Mouse (Mus musculus): Measurements from ENCODE around the gene Brsk1.

DNA sequence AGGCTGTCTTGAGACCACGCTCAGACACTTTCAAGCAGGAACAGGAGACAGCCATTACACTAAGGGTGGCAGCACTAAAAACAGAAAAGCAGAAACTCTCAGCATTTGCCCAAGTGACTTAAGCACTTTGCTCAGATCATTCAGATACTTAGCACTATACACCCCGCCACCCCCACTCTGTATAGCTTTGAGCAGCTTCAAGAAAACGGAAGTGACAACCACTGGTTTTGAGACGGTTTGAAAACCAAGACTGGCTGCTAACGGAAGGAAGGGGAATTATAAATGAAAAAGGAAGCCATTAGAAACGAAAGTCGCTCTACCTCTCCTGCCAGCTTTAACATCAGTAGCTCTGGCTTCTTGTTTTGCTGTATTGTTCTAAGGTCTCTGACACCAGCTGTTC is 36.6 kb upstream of the Brsk1 start:
- TF ChIP-seq CTCF (IDR thresholded peaks at IDR 0.05; ENCODE audit: insufficient read depth, low read length) (no peak), POLR2A (IDR thresholded peaks at IDR 0.05; ENCODE audit: borderline replicate concordance, extremely low read depth, low read depth, low read length) (no peak)

All from lung, adult 2 months (tissue).